Mouse (Mus musculus): ENCODE results near the gene Cfap69. TPM values are rescaled to one million over a fixed set of nuclear protein-coding genes. Genes with fewer than 3 reads are reported as not detected.

Gene Cfap69
- polyA plus RNA-seq, 1 experiment from 2014 or later: 2.9 TPM

DNA sequence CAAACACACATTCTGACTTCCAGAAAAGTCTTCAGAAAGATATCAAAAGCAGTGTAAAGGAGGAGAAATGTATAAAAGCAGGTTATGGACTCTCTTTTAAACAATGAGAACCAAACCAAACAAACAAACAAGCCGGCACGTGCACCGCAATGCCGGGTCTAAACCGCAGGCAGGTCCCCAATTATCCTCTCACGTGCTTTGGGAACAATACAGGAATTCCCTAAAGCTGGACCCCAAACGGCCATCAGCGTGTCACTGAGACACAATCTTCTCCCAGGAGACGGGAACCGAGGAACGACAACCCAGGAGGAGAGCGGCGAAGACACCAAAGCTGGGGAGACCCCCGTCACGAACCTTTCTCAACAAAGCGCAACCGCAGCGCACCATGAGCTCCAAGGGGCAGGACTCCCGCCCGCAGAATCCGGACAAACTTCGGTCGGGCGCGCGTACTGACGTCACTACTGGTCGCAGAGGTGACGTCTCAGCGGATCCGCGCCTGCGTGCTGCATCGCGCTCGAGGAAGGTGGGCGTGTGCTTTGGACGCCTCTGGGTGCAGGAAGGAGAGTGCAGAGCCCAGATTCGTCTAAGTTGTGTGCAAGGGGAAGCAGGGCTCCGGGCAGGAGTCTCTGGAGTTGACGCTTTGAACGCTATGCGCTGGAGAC is 104.8 kb downstream of the Cfap69 start, which contains the start of gene Gtpbp10:
TSS of gene Gtpbp10 (minus strand) at position 460 of the 662 bp plus-strand sequence.
- WGBS: under 1% methylated on average over 43 of the region's 43 CpGs
- ATAC-seq (ENCODE audit: insufficient number of reproducible peaks, insufficient read depth, low FRiP score, low TSS enrichment, low read depth): peak; percentile 98
- peak within 1 kb of the TSS; percentile 85 for H3K27ac ChIP-seq

GRCm38 (mm10) chr5:5551110-5551509 is 112.9 kb downstream of the Cfap69 start:
- Histone ChIP-seq H3K9me3 (no peaks in the 10 kb centered on the region), H3K36me3 (peaks cover 58% of the 10 kb centered on the region), H3K27ac (no peak overlapping the region), H3K4me2 (no peak overlapping the region), H3K4me3 (no peak overlapping the region), H3K27me3 (no peaks in the 10 kb centered on the region), H3K9ac (no peak overlapping the region), H3K4me1 (no peaks in the 10 kb centered on the region)
- WGBS: 87% methylated on average over 1 of the region's 1 CpGs
- no peak for ATAC-seq (ENCODE audit: insufficient number of reproducible peaks, insufficient read depth, low FRiP score, low TSS enrichment, low read depth)

More for the DNA sequence above, 104.8 kb downstream of the Cfap69 start, which contains the start of gene Gtpbp10:
- H3K9ac ChIP-seq: peak within 1 kb of the TSS; percentile 86
- H3K4me2 ChIP-seq: peak within 1 kb of the TSS; percentile 61
- 0 out of 2 replicates have a peak, but pooled peaks cover 2% of the 10 kb centered on the region for H3K9me3 ChIP-seq
- peaks cover 8% of the 10 kb centered on the region for H3K4me1 ChIP-seq
- peaks cover 6% of the 10 kb centered on the region for H3K36me3 ChIP-seq
- H3K27me3 ChIP-seq: no peaks in the 10 kb centered on the region
- H3K4me3 ChIP-seq: peak within 1 kb of the TSS; percentile 74

DNA sequence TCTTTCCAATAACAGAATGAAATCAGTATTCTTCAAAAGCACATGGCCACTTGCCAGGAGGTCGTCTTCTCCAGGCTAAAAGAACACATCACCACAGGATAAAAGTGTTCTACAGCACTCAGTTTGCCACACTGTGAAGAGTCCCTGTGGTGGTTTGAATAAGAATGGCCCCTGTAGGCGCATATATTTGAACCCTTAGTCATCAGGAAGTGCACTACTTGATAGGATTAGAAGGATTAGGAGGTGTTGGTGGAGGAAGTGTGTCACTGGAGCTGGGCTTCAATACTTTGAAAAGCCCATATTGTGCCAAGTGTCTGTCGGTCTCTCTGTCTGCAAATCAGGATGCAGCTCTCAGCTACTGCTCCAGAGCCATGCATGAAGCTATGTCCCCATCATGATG is 123.7 kb downstream of the Cfap69 start:
- 70% methylated on average over 3 of the region's 3 CpGs for WGBS
- peaks cover 62% of the 10 kb centered on the region for H3K36me3 ChIP-seq
- H3K4me2 ChIP-seq: no peak overlapping the region
- no peak overlapping the region for H3K9ac ChIP-seq
- no peaks in the 10 kb centered on the region for H3K9me3 ChIP-seq
- H3K27ac ChIP-seq: no peak overlapping the region
- H3K4me3 ChIP-seq: no peak overlapping the region
- H3K27me3 ChIP-seq: no peaks in the 10 kb centered on the region
- ATAC-seq (ENCODE audit: insufficient number of reproducible peaks, insufficient read depth, low FRiP score, low TSS enrichment, low read depth): no peak
- H3K4me1 ChIP-seq: no peaks in the 10 kb centered on the region

GRCm38 (mm10) chr5:5539771-5540170 is 124.3 kb downstream of the Cfap69 start:
- Histone ChIP-seq H3K4me2 (no peak overlapping the region), H3K36me3 (peaks cover 60% of the 10 kb centered on the region), H3K4me1 (no peaks in the 10 kb centered on the region), H3K27ac (no peak overlapping the region), H3K4me3 (no peak overlapping the region), H3K9me3 (no peaks in the 10 kb centered on the region), H3K9ac (no peak overlapping the region), H3K27me3 (no peaks in the 10 kb centered on the region)
- ATAC-seq (ENCODE audit: insufficient number of reproducible peaks, insufficient read depth, low FRiP score, low TSS enrichment, low read depth): no peak
- WGBS: 75% methylated on average over 3 of the region's 3 CpGs

DNA sequence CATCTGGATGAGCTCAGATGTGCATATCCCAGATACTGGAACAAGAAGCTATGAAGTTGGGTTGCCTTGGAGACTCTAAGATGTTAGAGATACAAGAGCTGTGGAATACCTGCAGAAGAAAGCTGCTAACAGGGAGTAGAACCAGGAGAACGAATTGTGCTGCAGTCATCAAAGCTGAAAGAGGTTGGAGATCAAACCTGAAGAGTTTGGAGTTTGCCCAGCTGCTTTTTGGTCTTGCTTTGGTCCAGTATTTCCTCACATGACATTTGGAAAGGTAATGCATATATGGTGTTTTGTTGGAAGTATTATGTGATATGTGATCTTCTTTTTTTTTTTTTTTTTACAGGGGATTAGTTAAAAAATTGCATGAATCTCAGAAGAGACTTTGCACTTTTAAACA is 127.9 kb downstream of the Cfap69 start:
- Histone ChIP-seq H3K4me3 (no peak overlapping the region), H3K36me3 (peaks cover 31% of the 10 kb centered on the region), H3K9me3 (no peaks in the 10 kb centered on the region), H3K4me2 (no peak overlapping the region), H3K4me1 (no peaks in the 10 kb centered on the region), H3K27ac (no peak overlapping the region), H3K9ac (no peak overlapping the region), H3K27me3 (no peaks in the 10 kb centered on the region)
- no peak for ATAC-seq (ENCODE audit: insufficient number of reproducible peaks, insufficient read depth, low FRiP score, low TSS enrichment, low read depth)
- 90% methylated on average over 1 of the region's 1 CpGs for WGBS

DNA sequence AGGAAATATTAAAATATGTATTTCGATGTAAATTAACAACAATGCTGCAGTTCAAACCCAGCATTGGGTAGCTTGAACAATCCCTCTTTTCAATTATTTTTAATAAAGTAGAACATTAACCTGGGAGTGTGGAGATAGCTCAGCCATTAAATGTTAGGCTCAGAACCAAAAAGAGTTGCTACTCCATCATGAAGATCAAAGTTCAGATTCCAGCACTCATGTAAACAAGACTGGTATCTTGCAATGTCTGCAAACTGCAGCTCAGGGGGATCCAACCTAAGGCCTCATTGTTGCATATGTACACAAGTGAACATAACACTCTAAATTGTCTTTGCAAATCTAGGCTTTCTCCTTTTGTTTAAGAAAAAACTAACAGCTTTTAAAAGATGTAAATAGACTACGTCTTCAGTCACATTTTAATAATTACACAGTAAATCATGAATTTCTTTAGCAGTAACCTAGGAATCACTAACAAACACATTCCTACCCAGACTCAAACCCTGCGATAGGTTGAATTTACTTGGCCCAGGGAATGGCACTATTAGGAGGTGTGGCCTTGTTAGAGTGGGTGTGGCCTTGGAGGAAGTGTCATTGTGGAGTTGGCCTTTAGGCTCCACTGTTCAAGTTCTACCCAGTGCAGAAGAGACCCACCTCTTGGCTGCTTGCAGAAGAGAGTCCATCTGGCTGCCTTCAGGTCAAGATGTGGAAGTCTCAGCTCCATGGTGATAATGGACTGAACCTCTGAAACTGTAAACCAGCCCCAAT is 130.2 kb downstream of the Cfap69 start:
- H3K27me3 ChIP-seq: no peaks in the 10 kb centered on the region
- peaks cover 15% of the 10 kb centered on the region for H3K36me3 ChIP-seq
- WGBS: 92% methylated on average over 3 of the region's 3 CpGs
- no peak overlapping the region for H3K4me3 ChIP-seq
- no peak overlapping the region for H3K27ac ChIP-seq
- H3K4me1 ChIP-seq: no peaks in the 10 kb centered on the region
- no peak for ATAC-seq (ENCODE audit: insufficient number of reproducible peaks, insufficient read depth, low FRiP score, low TSS enrichment, low read depth)
- H3K9ac ChIP-seq: no peak overlapping the region
- H3K9me3 ChIP-seq: no peaks in the 10 kb centered on the region
- H3K4me2 ChIP-seq: no peak overlapping the region

Other genes with a start within 250 kb of the Cfap69 start
- gene Cdk14, start 243.9 kb downstream of the Cfap69 start, polyA plus RNA-seq (2015; fragmentation: Nextera tagmentation; extraction: Ambion mirVana): 24.5 and 31.5 TPM in 2 replicates
- not detected in 2 replicates for gene 1700015F17Rik, start 185.1 kb downstream of the Cfap69 start, polyA plus RNA-seq (2015; fragmentation: Nextera tagmentation; extraction: Ambion mirVana)
- 19.7 and 21.4 TPM in 2 replicates for gene Cldn12, start 149.3 kb downstream of the Cfap69 start, polyA plus RNA-seq (2015; fragmentation: Nextera tagmentation; extraction: Ambion mirVana)
- 25.0 and 28.4 TPM in 2 replicates for gene Gtpbp10, start 104.7 kb downstream of the Cfap69 start, polyA plus RNA-seq (2015; fragmentation: Nextera tagmentation; extraction: Ambion mirVana)
- gene Gm8773, start 90.4 kb downstream of the Cfap69 start, polyA plus RNA-seq (2015; fragmentation: Nextera tagmentation; extraction: Ambion mirVana): 6.6 and 6.8 TPM in 2 replicates
- 7.8 and 7.9 TPM in 2 replicates for gene Steap2, start 30.3 kb upstream of the Cfap69 start, polyA plus RNA-seq (2015; fragmentation: Nextera tagmentation; extraction: Ambion mirVana)
- gene Steap1, start 85.1 kb upstream of the Cfap69 start, polyA plus RNA-seq (2015; fragmentation: Nextera tagmentation; extraction: Ambion mirVana): 3.3 and 4.1 TPM in 2 replicates

Measured in embryonic facial prominence, embryonic 13.5 days (tissue).